Mouse (Mus musculus): ENCODE data around the gene Knstrn.

GRCm38 (mm10) chr2:118903333-118903741, 89.5 kb downstream of the Knstrn start:
- TF ChIP-seq POLR2A (IDR thresholded peaks at IDR 0.05; ENCODE audit: insufficient read depth, low read depth, low read length): no peak
- no peak for TF ChIP-seq CTCF (IDR thresholded peaks at IDR 0.05; ENCODE audit: insufficient read depth, low read depth, low read length)
